Mouse (Mus musculus) left cerebral cortex, postnatal 14 days (tissue): ENCODE measurements around the gene Ly86. TPM values are rescaled to one million over a fixed set of nuclear protein-coding genes. Genes with fewer than 3 reads are reported as not detected.

Experiments used
- DNase-seq, 2 experiments: peaks; one replicate each; pipeline ENCODE4 v3.0.0; 2021 to 2022; ENCODE audit warnings: low spot score in 2 of 2, mixed read lengths in 1 of 2
- intact Hi-C: fragments of 180-260 bp; cut with DNase I; formaldehyde crosslinking; loops from one replicate; pipeline ENCODE4 v1.15.1; 2025
- total RNA-seq, 2 experiments: library from RNA; stranded (reverse); gene quantifications; 2 replicates each; pipeline ENCODE4 v1.2.3; 2021

Ly86 gene
- total RNA-seq, 2 experiments from 2014 or later, result 8.0 to 9.0 TPM

DNA sequence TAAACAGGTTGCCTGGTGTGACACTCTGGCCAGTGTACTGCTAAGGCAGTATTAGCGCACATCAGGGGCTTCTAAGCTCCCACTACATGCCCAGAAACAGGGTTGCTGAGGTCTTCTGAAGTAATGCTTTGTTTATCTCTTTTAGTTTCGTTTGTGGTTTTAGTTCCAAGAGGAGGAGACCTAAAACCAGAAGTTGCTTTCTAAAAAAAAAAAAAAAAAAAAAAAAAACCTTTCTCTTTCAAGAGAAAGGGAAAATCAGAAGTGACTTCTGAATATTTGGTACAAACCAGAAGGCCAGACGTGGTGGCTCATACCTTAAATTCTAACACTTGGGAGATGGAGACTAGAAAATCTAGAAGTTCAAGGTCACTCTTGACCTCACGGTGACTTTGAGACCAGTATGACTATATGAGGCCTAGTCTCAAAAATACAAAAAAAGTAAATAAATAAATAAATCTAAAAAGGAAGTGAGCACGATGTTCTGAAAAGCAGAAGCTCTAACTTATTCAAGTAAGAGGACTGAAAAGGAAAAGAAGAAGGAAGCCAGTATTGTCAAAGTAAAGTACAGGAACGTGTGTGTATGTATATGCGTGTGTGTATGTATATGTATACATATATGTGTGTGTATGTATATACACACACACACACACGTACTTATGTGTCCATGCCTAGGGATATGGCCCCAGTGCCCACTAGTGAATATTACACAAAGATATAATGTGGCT is 3.0 kb downstream of the Ly86 start:
- DNase-seq, result no peak
- intact Hi-C loops, result no loop called here

GRCm38 (mm10) chr13:37349051-37349450 is 4.0 kb downstream of the Ly86 start:
- DNase-seq, result no peak
- intact Hi-C loops, result no loop called here

GRCm38 (mm10) chr13:37353016-37353415 is 8.0 kb downstream of the Ly86 start:
- intact Hi-C loops, result no loop called here
- DNase-seq, result no peak

DNA sequence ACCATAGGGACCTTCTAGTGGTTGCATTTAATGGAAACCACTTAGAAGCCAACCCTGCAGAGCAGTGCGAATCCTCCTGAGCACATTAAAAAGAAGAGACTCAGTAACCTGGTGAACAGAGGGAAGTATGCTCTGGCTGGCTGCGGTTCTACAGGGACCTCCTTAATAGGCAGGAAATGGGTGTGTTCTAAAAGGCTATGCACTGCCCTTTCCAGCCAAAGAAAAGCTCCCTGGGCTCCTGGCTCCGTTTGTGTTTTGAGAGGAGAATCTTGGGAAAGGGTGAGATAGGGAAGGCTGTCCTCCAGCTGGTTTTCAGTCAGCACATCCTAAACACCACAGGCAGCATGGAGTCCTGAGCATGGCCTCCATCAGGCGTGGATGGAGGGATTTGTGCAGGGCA is 8.9 kb downstream of the Ly86 start:
- DNase-seq, result no peak
- intact Hi-C loops, result no loop called here

DNA sequence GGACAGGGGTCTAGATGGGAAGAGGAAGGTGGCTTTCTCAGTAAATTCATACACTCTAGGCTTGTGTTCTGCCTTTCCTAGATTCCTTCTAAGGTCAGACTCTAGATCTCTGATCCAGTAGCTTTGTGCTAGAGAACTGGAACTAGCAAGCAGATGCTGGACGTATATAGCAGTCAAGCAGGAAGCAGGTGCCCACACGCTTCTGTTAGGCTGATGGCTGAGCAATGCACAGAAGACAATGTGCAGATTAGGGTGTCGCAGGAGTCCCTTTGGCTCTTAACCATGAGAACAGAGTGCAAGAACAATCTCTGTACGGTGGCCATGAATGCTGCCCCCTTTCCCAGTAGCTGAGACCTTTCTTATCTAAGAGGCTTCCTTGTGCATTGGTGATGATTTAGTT is 9.4 kb downstream of the Ly86 start:
- DNase-seq, result peak in 1 of 2 experiments; percentile 53
- intact Hi-C loops, result no loop called here

DNA sequence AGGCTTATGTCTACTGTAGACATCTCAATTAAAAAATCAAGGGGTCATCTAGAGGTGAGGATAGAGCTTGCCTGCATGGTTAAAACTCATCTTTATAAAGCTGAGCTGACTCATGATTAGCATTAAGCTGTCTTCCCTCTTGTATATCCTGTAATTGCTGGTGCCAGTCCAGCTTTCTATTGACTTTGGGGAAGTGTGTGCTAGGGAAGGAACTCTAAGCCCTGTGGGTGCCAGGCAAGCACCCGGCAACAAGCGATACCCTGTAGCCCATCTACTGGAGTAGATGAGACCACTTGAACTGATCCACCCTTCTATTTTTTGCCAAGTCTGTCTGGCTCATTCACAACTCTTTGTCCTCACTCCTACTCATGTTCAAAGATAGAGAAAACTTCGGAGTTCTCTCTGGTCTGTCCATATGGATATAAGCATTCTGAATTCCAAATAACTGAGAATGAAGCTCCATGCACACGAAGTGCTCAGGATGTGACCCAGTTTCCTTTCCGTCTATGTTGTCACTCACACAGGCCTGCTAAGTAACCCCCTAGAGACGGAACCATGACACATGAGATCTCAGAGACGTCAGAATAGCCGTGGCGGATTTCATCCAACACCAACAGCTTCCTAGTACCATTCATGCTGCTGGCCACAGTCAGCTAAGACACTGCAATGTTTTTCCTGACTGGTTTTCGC is 10.8 kb downstream of the Ly86 start:
- DNase-seq, result peak in 1 of 2 experiments; percentile 55
- intact Hi-C loops, result no loop called here

DNA sequence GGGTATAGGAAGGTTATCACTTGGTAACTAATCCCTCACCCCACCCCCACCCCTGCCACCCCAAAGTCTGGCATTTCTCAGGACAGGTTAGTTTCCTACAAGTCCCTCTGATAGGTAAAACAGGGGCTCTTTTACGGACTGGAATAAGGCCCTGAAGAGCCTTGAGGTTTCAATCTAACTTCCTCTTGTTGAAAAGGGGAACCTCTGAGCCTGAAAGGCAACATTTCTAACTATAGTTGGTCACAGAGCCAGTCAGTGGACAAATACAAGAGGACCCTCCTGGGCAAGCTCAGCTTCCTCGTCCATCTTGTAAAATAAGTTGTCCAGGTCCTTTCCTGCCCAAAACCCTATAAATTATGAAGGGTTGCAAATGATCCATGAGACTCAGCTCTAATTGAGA is 11.5 kb downstream of the Ly86 start:
- DNase-seq, result no peak
- intact Hi-C loops, result no loop called here

DNA sequence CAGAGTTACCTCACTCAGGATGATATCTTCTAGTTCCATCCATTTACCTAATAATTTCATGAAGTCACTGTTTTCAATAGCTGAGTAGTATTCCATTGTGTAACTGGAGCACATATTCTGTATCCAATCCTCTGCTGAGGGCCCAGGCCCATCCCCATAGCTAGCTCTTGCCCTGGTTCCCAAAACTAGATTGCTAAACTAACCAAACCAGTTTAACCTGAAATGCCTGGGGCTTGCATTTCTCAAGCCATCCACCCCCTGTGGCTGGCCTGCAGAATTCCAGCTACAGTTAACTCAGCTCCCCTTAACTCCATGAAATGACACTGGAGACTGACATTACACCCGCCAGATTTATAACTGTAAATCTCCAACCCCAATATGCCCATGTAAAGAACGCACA is 13.1 kb downstream of the Ly86 start:
- no peak for DNase-seq
- intact Hi-C loops, result no loop called here

DNA sequence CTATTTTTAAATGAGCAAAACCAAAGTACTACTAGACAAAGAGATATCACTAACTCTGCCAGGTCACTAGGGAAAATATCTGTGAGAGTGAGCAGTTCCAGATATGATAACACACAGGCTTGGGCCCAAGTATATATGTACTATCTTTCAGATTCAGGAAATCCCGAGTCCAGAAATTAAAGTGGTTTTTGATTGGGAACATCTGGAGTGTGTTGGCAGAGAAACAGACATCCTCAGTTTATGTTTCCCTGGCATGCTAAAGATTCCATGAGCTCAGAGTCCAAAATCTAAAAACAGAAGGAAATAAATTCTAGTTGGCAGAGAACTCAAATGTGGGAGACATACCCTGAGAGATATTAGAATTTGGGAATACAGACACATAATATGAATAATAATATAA is 16.2 kb downstream of the Ly86 start:
- no peak for DNase-seq
- intact Hi-C loops, result no loop called here

GRCm38 (mm10) chr13:37364351-37364750 is 19.3 kb downstream of the Ly86 start:
- intact Hi-C loops, result no loop called here
- DNase-seq, result no peak

GRCm38 (mm10) chr13:37376411-37376810 is 31.4 kb downstream of the Ly86 start:
- intact Hi-C loops, result no loop called here
- peak; percentile 23 to 34 for DNase-seq

GRCm38 (mm10) chr13:37388222-37389202 is 43.5 kb downstream of the Ly86 start:
- intact Hi-C loops, result no loop called here
- DNase-seq, result peak; percentile 62 to 82

- peak; percentile 27 to 54 for DNase-seq
- intact Hi-C loops, result no loop called here
Measured at GRCm38 (mm10) chr13:37389296-37389695, 44.3 kb downstream of the Ly86 start.

DNA sequence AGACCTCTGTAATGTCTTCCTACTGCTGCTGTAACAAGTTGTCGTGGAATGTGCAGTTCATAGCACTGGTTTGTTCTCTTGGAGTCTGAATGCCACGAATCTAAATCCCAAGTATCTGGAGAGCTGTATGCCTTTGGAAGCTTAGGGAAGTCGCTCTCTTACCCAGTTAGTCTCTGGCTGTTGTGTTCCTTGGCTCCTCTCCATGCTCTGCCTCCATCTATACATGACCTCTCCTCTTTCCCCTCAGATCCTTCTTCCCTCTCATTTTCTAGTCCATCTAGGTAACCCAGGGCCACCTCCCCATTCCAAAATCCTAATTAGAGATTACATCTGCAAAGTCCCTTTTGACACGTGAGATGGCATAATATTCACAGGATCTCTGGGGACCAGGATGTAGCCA is 53.8 kb downstream of the Ly86 start:
- intact Hi-C loops, result no loop called here
- no peak for DNase-seq

DNA sequence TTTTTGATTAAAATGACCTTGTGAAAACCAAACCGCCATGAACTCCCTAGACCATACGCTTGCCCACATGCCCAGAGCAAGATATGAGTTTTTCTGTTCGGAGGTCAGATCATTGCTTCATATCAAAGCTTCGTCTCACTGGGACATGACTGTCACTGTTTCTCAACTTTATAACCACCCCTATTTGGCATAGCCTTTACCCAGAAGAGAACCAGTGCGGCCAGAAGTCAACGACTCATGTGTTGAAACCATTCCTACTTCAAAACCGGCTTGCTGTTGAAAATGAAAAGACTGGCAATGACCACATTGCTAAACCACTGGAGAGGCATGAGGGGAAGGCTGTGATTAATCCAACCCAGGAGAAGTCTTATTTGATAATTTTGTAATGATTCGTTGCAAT is 54.3 kb downstream of the Ly86 start:
- intact Hi-C loops, result no loop called here
- DNase-seq, result no peak

DNA sequence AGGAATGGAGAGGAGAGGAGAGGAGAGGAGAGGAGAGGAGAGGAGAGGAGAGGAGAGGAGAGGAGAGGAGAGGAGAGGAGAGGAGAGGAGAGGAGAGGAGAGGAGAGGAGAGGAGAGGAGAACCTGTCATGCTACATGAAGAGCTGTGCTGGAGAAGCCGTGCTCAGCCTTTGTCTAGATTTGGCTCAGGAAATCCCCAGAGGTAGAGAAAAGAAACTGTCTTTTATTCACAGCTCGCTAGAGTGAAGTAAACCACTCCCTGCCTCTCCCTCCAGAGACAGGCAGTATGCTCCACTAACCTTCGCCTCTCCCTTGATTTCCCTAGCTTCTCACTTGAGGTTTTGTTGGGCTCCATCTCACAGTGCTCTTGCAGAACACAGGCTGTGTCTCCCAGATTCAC is 57.4 kb downstream of the Ly86 start:
- DNase-seq, result no peak
- intact Hi-C loops, result no loop called here

DNA sequence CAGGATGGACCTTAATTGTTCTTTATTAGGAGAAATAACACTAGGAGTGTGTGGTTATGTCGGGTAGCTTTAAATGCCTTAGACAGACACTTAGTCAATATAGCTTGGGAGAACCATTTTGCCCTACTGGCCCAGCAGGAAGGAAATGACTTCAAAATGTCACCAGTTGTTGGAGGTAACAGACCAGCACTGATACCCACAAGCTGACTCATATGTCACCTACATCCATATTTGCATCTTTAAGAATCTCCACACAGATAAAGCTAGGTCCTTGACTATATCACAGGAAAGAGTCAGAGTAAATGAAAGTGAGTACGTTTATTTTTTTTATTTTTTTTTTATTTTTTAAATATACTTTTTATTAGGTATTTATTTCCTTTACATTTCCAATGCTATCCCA is 58.7 kb downstream of the Ly86 start:
- intact Hi-C loops, result no loop called here
- no peak for DNase-seq

DNA sequence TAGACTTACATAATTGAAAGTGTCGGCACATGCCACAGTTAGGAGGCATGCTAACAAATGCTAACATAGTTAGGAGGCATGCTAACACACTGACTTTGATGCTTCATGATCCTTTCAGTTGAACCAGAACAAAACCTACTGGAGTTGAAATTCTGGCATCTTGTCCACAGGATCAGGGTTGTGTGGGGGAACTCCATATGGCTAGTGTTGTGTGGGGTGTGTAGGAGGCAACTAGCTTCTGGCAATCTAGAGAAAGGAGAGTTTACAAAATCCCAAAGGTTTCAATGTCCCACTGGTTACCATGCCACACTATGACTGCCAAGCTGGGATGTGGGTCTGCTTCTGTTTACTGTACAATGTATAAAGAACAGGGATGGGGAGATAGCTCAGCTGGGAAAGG is 70.7 kb downstream of the Ly86 start:
- DNase-seq, result peak; percentile 23 to 30
- intact Hi-C loops, result no loop called here

DNA sequence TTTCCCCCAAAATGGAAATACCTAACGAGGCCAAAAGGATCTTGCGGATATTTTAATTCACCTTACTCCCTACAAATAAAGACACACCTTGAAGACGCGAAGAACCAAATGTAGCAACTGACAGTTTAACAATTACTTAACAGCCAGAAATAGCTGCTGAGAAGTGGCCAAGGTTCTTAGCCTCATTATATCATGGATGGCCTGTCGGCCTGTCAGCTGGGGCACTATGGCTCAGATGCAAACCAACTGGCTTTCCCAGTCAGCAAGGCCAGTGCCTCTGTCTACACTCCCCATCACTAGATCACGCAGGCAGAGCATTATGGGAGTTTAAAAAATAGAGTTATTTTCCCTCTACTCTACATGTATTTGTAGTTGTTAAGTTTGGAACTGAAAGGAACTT is 78.4 kb downstream of the Ly86 start:
- intact Hi-C loops, result no loop called here
- no peak for DNase-seq

GRCm38 (mm10) chr13:37424904-37425303 is 79.9 kb downstream of the Ly86 start:
- DNase-seq, result no peak
- intact Hi-C loops, result no loop called here
